Mouse (Mus musculus): ENCODE data around the gene Cabp4.
"Not testable (repeated sequence)": the region's sequence is repeated elsewhere in the genome, so short reads cannot be mapped to it uniquely, and the experiment has no call there.

Gene Cabp4

GRCm38 (mm10) chr19:4147022-4147405 is 3.2 kb upstream of the Cabp4 start:
- DNase-seq (ENCODE audit: low spot score): no peak

- no peak for DNase-seq (ENCODE audit: low spot score)
Measured at GRCm38 (mm10) chr19:4146366-4147021, 2.7 kb upstream of the Cabp4 start.

GRCm38 (mm10) chr19:4145936-4146335 is 2.1 kb upstream of the Cabp4 start:
- DNase-seq (ENCODE audit: low spot score): no peak

- DNase-seq (ENCODE audit: low spot score): peak; percentile 19
Measured at GRCm38 (mm10) chr19:4144550-4145498, 991 bp upstream of the Cabp4 start.

GRCm38 (mm10) chr19:4142416-4143173 is 1.2 kb downstream of the Cabp4 start:
- DNase-seq (ENCODE audit: low spot score): no peak

- no peak for DNase-seq (ENCODE audit: low spot score)
Measured at GRCm38 (mm10) chr19:4140147-4140546, 3.7 kb downstream of the Cabp4 start.

GRCm38 (mm10) chr19:4139446-4139845 is 4.4 kb downstream of the Cabp4 start, which contains the start of gene Gpr152:
TSS of gene Gpr152 (plus strand) at chr19:4139787.
- DNase-seq (ENCODE audit: low spot score): no peak

GRCm38 (mm10) chr19:4137913-4138312 is 5.9 kb downstream of the Cabp4 start:
- DNase-seq (ENCODE audit: low spot score): no peak

GRCm38 (mm10) chr19:4136463-4136862 is 7.4 kb downstream of the Cabp4 start:
- no peak for DNase-seq (ENCODE audit: low spot score)

GRCm38 (mm10) chr19:4135963-4136345 is 7.9 kb downstream of the Cabp4 start:
- peak; percentile 46 for DNase-seq (ENCODE audit: low spot score)

GRCm38 (mm10) chr19:4135229-4135962 is 8.4 kb downstream of the Cabp4 start:
- DNase-seq (ENCODE audit: low spot score): not testable (repeated sequence)

- no peak for DNase-seq (ENCODE audit: low spot score)
Measured at GRCm38 (mm10) chr19:4134354-4134753, 9.5 kb downstream of the Cabp4 start.

- DNase-seq (ENCODE audit: low spot score): no peak
Measured at GRCm38 (mm10) chr19:4131768-4132167, 12.1 kb downstream of the Cabp4 start.

GRCm38 (mm10) chr19:4131075-4131474 is 12.8 kb downstream of the Cabp4 start:
- DNase-seq (ENCODE audit: low spot score): no peak

GRCm38 (mm10) chr19:4130106-4130505 is 13.7 kb downstream of the Cabp4 start:
- DNase-seq (ENCODE audit: low spot score): no peak

GRCm38 (mm10) chr19:4129462-4129861 is 14.4 kb downstream of the Cabp4 start:
- DNase-seq (ENCODE audit: low spot score): no peak

- DNase-seq (ENCODE audit: low spot score): no peak
Measured at GRCm38 (mm10) chr19:4126759-4127495, 16.9 kb downstream of the Cabp4 start.

GRCm38 (mm10) chr19:4125741-4126696 is 17.8 kb downstream of the Cabp4 start, which contains the start of gene Aip:
TSS of gene Aip (minus strand) at chr19:4125858.
- DNase-seq (ENCODE audit: low spot score): peak; percentile 99

GRCm38 (mm10) chr19:4125268-4125667 is 18.6 kb downstream of the Cabp4 start:
- DNase-seq (ENCODE audit: low spot score): not testable (repeated sequence)

- DNase-seq (ENCODE audit: low spot score): no peak
Measured at GRCm38 (mm10) chr19:4124432-4124831, 19.4 kb downstream of the Cabp4 start.
